Mouse (Mus musculus) liver, postnatal 0 days (tissue): ENCODE measurements around the gene Hist3h2ba. TPM values are rescaled to one million over a fixed set of nuclear protein-coding genes. Genes with fewer than 3 reads are reported as not detected.

Experiments used
- ATAC-seq: fragments of 200-750 bp; cut with Nextera tagmentation; 2 replicates; pipeline ENCODE4 v1.8.0; 2017; ENCODE audit warnings: mild to moderate bottlenecking, moderate library complexity
- DNase-seq: peaks from one replicate; pipeline ENCODE4 v3.0.0-alpha.2; 2016
- H3K27ac ChIP-seq: fragments of 300-500 bp; sonication (generic); 2 replicates; pipeline ENCODE4 v1.5.1; 2014; ENCODE audit warnings: antibody characterized with exemption, moderate library complexity, mild to moderate bottlenecking, low read depth
- H3K27me3 ChIP-seq: fragments of 300-500 bp; sonication (generic); 2 replicates; pipeline ENCODE4 v1.6.1; 2014; ENCODE audit warnings: low read length, control low read depth, mixed read lengths; ENCODE audit not compliant: insufficient read depth
- H3K36me3 ChIP-seq: fragments of 300-500 bp; sonication (generic); replicated peaks from 2 replicates; pipeline ENCODE4 v1.6.1; 2014; ENCODE audit warnings: mild to moderate bottlenecking, control low read depth, low read length, moderate library complexity, mixed read lengths; ENCODE audit not compliant: insufficient read depth
- H3K4me1 ChIP-seq: fragments of 300-500 bp; sonication (generic); 2 replicates; pipeline ENCODE4 v1.6.1; 2014; ENCODE audit warnings: antibody characterized with exemption, mild to moderate bottlenecking, control low read depth; ENCODE audit not compliant: insufficient read depth
- H3K4me2 ChIP-seq: fragments of 300-500 bp; sonication (generic); 2 replicates; pipeline ENCODE4 v1.6.1; 2014; ENCODE audit warnings: low read depth, mild to moderate bottlenecking, low read length, moderate library complexity, mixed read lengths
- H3K4me3 ChIP-seq: fragments of 300-500 bp; sonication (generic); 2 replicates; pipeline ENCODE4 v1.5.1; 2014; ENCODE audit warnings: low read depth, low read length
- H3K9ac ChIP-seq: fragments of 300-500 bp; sonication (generic); replicated peaks from 2 replicates; pipeline ENCODE4 v1.6.1; 2014; ENCODE audit warnings: mild to moderate bottlenecking, moderate library complexity
- H3K9me3 ChIP-seq: fragments of 300-500 bp; sonication (generic); 2 replicates; pipeline ENCODE4 v1.6.1; 2016; ENCODE audit warnings: mild to moderate bottlenecking, control low read depth, low read length, mixed read lengths
- CTCF ChIP-seq: sonication (generic); IDR thresholded peaks from 2 replicates; pipeline ENCODE4 v1.5.1; 2016; ENCODE audit warnings: antibody characterized with exemption, low read depth
- EP300 ChIP-seq: IDR thresholded peaks from 2 replicates; pipeline ENCODE4 v1.6.1; 2016; ENCODE audit warnings: antibody characterized with exemption, low read depth, mild to moderate bottlenecking
- WGBS: fragments of 180-500 bp; shearing (Covaris S2); extraction: QIAGEN DNeasy Blood & Tissue Kit; methylation state at CpG from one replicate; pipeline ENCODE4 v1.1.7; 2014; ENCODE audit not compliant: insufficient replicate concordance; 5-methylcytosine and 5-hydroxymethylcytosine counted together
- polyA plus RNA-seq: library from polyadenylated mRNA; unstranded; fragments of >200 nt; fragmentation: Nextera tagmentation; extraction: Ambion mirVana; gene quantifications from 2 replicates; pipeline ENCODE4 v1.2.1, GENCODE M21; 2015

The Hist3h2ba gene
- polyA plus RNA-seq, 1 experiment from 2014 or later: 4.9 TPM

DNA sequence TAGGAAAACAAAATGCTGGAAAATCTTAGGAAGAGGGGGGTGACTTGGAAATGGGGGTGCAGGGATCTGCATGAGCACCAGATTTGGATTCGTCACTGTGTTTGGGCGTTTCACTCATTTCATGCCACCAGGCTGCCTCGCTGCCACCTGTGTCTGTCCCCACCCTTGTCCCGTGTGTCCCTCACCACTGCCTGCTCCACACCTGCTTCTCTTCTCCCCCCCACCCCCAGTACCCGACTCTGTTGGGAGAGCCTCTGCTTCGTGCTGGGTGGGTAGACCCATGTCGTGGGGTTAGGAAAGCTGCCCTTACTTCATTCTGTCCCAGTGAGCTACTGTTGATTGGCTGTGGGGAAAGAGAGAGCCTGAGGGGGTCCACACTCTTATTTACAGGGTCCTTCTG is 35.9 kb downstream of the Hist3h2ba start:
- no peak overlapping the region for H3K4me2 ChIP-seq
- H3K4me1 ChIP-seq: peaks cover 21% of the 10 kb centered on the region
- no peak overlapping the region for H3K4me3 ChIP-seq
- DNase-seq (no peak), ATAC-seq (no peak)
- no peaks in the 10 kb centered on the region for H3K9me3 ChIP-seq
- TF ChIP-seq CTCF: no peak
- TF ChIP-seq EP300: no peak
- no peaks in the 10 kb centered on the region for H3K27me3 ChIP-seq
- H3K9ac ChIP-seq: no peak overlapping the region
- peaks cover 74% of the 10 kb centered on the region for H3K36me3 ChIP-seq
- WGBS: 84% methylated on average over 7 of the region's 7 CpGs
- H3K27ac ChIP-seq: no peak overlapping the region

DNA sequence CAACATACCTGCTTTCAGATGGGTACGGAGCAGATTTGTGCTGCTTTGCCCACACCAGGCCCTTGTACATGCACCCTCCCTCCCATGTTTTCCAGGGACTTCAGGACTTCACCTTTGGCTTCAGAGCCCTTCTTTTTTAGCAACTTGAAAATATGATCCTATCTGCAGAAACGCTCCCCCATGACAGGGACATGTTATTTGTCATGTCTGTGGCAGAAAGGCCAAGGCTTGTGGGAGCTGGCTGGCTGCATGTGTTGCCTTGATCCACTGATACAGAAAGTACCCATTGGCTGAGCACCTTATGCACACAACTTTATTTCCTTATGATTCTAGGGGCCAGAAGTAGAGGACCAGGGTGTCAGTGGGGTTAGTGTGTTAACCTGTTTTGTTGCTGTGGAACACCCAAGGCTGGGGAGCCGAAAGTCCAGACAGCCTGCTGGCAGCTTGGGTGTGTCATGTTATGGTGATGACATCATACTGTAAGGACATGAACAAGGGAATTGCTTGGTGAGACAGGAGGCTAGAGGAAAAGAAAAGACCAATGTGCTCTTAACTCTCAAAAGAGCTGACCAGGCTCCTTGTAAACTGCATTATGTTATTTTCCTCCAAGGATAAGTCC is 36.7 kb downstream of the Hist3h2ba start:
- no peak for TF ChIP-seq CTCF
- TF ChIP-seq EP300: no peak
- Histone ChIP-seq H3K4me3 (no peak overlapping the region), H3K27me3 (no peaks in the 10 kb centered on the region), H3K9me3 (no peaks in the 10 kb centered on the region), H3K4me1 (peaks cover 13% of the 10 kb centered on the region), H3K27ac (no peak overlapping the region), H3K9ac (no peak overlapping the region), H3K36me3 (peaks cover 81% of the 10 kb centered on the region), H3K4me2 (no peak overlapping the region)
- DNase-seq (no peak), ATAC-seq (no peak)
- 91% methylated on average over 3 of the region's 3 CpGs for WGBS

DNA sequence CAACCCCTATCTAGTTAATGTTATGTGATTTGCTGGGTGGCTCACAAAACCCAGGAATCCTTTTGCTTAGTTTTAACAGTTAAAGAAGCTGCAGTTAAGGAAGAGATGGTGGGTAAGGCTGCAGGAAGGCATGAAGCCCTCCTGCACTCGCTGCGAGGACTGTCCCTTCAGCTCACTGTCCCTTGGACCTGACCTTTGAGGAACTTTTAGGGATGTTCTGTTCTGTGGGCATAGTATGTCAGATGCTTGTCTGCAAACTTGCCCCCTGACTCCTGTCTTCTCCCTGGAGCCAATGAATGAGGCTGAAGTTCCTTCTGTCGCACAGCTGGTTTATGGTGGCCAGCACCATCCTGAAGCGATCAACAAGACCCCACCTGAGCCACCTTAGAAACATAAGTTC is 40.4 kb downstream of the Hist3h2ba start:
- Histone ChIP-seq H3K4me2 (no peak overlapping the region), H3K27ac (no peak overlapping the region), H3K27me3 (0 out of 2 replicates have a peak, but pooled peaks cover 2% of the 10 kb centered on the region), H3K4me1 (peaks cover 1% of the 10 kb centered on the region), H3K4me3 (no peak overlapping the region), H3K9ac (no peak overlapping the region), H3K9me3 (no peaks in the 10 kb centered on the region), H3K36me3 (peaks cover 69% of the 10 kb centered on the region)
- DNase-seq (no peak), ATAC-seq (no peak)
- 92% methylated on average over 4 of the region's 4 CpGs for WGBS
- no peak for TF ChIP-seq CTCF
- TF ChIP-seq EP300: no peak

DNA sequence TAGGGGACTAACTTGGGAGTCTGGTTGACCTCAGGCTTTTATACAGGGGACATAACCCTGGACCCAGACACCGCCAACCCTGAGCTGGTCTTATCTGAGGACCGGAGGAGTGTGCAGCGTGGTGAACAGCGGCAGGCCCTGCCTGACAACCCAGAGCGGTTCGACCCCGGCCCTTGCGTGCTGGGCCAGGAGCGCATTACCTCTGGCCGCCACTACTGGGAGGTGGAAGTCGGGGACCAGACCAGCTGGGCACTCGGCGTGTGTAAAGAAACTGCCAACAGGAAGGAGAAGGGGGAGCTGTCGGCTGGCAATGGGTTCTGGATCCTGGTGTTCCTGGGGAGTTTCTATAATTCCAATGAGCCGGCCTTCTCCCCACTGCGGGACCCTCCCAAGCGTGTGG is 41.4 kb downstream of the Hist3h2ba start:
- Histone ChIP-seq H3K9me3 (no peaks in the 10 kb centered on the region), H3K4me1 (peaks cover 10% of the 10 kb centered on the region), H3K4me3 (no peak overlapping the region), H3K4me2 (no peak overlapping the region), H3K27ac (no peak overlapping the region), H3K27me3 (peaks cover 2% of the 10 kb centered on the region; the same call in 1 of the 2 replicates), H3K36me3 (peaks cover 59% of the 10 kb centered on the region), H3K9ac (no peak overlapping the region)
- ATAC-seq (no peak), DNase-seq (no peak)
- 79% methylated on average over 17 of the region's 17 CpGs for WGBS
- TF ChIP-seq EP300 (no peak), CTCF (no peak)

DNA sequence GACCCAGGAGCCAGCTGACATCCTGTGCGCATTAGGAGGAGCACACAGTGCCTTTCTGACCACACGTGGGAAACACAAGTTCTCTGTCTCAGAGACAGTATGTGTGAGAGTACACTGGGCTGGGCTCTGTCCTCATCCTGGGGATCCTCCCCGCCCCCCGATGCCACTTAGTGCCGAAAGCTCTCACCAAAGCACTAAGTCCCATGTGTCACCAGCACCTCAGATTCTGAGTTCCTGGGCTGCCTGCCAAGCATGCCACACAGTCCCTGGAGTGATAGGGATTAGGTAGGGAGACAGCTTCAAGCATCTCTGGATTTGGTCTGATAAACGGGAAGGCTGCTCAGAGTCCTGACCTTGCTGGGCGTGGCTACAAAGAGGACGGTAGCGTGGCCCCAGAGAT is 42.1 kb downstream of the Hist3h2ba start:
- no peak overlapping the region for H3K27ac ChIP-seq
- H3K36me3 ChIP-seq: peaks cover 53% of the 10 kb centered on the region
- no peak overlapping the region for H3K4me3 ChIP-seq
- no peak overlapping the region; the same call in 1 of the 2 replicates for H3K9ac ChIP-seq
- ATAC-seq (no peak), DNase-seq (no peak)
- WGBS: 64% methylated on average over 9 of the region's 9 CpGs
- H3K9me3 ChIP-seq: no peaks in the 10 kb centered on the region
- H3K4me2 ChIP-seq: no peak overlapping the region
- H3K27me3 ChIP-seq: peaks cover 2% of the 10 kb centered on the region; the same call in 1 of the 2 replicates
- H3K4me1 ChIP-seq: peaks cover 16% of the 10 kb centered on the region
- no peak for TF ChIP-seq CTCF
- no peak for TF ChIP-seq EP300

DNA sequence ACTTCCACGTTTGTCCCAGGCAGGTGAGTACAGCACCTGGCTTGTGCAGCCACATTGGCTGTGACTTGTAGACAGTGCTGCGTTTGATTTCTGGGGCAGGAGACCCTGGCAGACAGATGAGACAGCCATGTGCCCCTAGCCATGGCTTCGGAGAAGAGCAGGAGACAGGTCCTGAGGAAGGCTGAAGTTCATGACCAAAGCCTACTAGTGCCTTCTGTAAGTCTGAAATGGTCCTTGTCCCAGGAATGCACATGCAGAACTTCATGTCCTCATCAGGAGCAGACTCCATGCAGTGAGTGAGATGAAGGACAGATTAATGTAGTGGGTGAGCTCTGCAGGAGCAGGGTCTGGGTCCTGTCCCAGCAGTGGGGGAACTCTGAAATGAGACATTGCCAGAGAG is 43.2 kb downstream of the Hist3h2ba start:
- Histone ChIP-seq H3K4me3 (no peak overlapping the region), H3K9ac (no peak overlapping the region), H3K4me2 (no peak overlapping the region), H3K27me3 (peaks cover 2% of the 10 kb centered on the region; the same call in 1 of the 2 replicates), H3K4me1 (peaks cover 19% of the 10 kb centered on the region), H3K27ac (no peak overlapping the region), H3K36me3 (peaks cover 42% of the 10 kb centered on the region), H3K9me3 (no peaks in the 10 kb centered on the region)
- no peak for DNase-seq
- no peak for ATAC-seq
- WGBS: 70% methylated on average over 3 of the region's 3 CpGs
- no peak for TF ChIP-seq EP300
- TF ChIP-seq CTCF: no peak
